Mouse (Mus musculus) NIH3T3 (cell line): ENCODE measurements around the gene Prrc2a.

Source experiments
- DNase-seq: peaks from one replicate; pipeline ENCODE4 v3.0.0-alpha.2; 2012; ENCODE audit warnings: low read depth

Prrc2a gene

DNA sequence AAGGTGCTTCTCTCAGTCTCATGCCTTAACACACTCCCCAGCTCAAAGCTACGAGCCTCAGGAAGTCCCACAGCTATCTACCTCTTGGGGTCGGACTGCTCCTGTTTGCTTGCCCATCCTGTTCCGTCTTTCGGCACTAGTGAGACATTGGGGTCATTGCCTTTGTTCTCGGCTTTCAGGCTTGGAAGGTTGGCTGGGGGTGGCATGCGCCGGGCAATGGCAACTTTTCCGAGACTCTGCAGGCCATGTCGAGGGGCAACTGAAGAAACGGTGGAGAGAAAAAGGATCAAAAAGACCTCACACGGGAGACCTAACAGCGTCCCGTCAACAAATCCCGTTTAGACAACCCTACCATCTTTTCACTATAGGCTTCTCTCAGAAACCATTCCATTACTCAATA, 2.6 kb downstream of the Prrc2a start:
- no peak for DNase-seq

DNA sequence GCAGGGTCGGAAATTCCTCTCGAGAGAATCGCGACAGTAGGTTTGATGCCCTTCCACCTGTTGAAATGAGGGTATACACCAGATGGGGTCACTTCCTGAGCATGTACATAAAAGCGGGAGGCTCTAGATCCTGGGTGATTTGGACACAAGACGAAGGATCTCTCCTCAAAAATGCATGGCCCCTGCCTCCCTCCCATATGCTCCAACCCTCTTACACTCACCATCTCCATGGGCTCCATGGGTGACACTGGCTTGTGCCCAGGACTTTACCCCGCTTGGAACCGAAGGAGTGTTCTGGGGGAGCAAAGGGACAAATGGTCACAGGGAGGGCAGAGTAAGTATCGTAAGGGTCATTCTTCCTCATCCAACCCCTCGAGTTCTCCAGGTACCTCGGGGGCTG, 3.3 kb downstream of the Prrc2a start:
- no peak for DNase-seq

GRCm38 (mm10) chr17:35159638-35160037, 5.1 kb downstream of the Prrc2a start:
- no peak for DNase-seq

- DNase-seq, result no peak
Measured at GRCm38 (mm10) chr17:35158850-35159593, 5.7 kb downstream of the Prrc2a start.

GRCm38 (mm10) chr17:35157661-35158175, 7.0 kb downstream of the Prrc2a start:
- no peak for DNase-seq

GRCm38 (mm10) chr17:35157254-35157653, 7.4 kb downstream of the Prrc2a start:
- DNase-seq, result no peak

DNA sequence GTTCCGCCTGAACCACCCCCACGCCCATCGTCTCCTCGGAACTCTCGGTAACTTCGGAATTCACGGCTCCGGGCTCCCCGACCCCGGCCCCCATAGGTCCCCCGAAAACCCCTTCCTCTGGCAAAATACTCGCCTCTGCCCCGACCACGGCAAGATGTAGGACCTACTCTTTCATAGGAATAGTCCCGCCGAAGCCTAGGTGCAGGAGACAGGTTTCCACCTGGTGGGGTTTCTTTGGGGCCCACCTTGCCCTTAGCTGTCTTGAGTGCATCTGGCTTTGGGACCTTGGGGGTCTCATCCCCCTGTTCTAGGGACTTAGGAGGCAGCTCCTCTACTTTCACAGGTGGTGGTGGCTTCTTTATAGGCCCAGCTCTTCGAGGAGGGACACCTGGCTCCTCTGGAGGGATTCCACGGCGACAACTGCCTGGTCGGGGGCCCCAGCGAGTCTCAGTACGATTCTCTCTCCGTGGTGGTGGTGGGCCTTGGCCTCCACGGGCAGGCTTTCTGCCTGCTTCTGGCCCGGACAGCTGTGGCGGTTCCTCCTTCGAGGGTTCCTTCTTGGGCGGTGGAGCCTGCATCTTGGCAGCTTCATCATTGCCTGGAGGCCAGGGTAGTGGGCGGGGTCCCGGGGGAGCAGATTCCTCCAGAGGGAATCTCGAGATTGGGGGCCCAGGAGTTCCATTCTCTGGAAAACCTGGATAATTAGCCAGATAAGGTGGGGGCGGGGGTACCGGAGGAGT, 8.1 kb downstream of the Prrc2a start:
- DNase-seq, result no peak

DNA sequence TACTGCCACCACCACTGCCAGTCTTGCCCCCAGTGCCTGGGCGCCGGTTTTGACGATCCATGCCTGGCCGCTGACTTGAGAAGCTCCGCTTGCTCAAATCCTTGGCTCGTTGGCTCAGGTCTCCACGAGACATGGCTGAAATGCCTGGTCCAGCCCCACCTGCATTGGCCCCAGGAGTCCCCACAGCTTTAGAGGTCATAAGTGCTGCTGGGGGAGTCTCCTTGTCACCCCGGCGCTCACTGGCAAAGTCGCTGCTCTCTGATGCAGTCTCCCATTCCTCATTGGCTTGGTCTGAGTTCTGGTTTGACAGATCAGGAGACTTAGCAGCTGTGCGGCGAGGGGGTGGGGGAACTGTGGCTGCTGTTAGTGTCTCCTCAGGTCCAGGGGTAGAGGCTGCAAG, 9.2 kb downstream of the Prrc2a start:
- no peak for DNase-seq

DNA sequence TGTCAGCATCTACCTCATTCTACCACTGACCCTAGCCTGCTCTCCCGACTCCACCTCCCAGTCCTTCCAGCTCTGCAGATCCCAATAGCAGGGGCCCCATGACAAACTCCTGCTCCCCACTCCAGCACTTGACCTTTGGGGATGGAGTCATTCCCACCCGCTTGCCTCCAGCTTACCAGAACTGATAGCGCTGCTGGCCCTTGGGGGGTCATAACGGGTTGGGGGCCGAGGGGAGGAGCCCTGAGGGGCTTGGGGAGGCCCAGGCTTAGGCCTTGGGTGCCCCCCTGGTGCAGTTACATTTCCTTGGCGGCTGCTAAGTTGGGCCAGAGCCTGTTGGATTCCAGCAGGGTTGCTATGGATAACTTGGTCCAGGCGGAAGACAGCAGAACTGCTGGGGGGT, 10.1 kb downstream of the Prrc2a start:
- DNase-seq, result no peak

DNA sequence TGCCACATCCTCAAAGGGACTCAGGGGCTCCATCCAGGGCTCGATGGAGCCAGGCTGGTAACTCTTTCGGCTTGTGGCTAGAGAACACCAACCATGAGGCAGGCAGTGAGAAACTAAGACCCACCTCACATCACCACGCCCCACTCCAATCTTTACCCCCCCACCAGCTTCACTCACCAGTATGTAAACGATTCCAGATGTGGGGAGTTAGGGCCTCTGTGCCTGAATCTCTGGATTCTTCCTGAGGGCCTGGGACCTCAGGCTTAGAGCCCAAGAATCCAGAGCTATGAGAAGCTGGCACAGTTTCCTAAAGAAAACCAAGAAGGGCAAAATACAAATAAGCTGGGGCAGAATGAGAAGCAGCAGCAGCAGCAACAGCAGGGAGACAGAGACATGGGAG, 10.8 kb downstream of the Prrc2a start:
- DNase-seq, result peak; percentile 81

- no peak for DNase-seq
Measured at GRCm38 (mm10) chr17:35153077-35153476, 11.6 kb downstream of the Prrc2a start.

DNA sequence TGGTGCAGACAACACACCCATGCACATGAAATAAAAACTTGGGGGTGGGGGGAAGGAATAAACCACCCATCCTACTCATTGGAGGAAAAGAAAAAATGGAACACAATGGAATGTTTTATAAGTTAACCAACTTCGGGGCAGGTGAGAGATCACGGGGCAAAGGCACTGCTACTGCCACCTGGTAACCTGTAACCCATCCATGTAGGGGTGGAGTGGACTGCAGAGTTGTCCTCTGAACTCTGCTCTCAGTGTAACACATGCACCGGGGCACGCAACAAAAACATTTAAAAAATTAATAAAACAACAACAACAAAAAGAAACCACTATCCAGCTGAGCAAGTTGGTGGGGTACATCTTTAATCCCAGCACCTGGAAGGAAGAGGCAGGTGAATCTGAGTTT, 12.6 kb downstream of the Prrc2a start:
- DNase-seq, result no peak

DNA sequence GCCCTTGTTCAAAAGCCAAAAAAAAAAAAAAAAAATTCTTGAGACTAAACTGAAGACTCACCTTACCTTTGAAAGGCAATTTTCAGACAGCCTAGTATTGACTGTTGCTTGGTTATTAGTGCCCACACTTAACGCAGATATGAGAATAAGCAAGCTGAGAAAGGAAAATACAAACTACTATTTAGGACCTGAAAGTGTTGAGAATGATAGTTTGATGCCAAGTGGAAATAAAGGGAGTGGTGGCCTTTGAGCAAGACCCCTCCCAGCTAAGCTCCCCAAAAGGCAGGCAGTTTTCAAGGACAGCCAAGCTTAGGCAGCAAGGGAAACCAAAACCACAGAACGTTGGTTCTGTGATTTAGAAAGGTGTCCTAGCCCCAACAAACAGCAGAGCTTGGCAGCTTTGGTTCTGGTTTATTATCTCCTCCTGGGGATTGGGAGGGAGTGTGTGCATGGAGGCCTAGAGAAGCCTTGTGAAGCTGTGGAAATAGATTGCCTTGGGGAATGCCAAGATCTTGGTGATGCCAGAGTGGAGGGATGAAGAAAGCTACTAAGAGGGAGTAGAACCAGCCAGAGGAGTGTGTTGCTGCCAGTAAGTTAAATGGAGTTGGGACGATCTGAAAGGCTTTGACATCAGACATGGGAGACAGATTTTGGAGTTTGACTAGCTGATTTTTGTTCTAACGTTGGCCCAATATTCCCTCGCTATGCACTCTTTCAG, 16.6 kb downstream of the Prrc2a start:
- peak; percentile 56 for DNase-seq

GRCm38 (mm10) chr17:35147348-35147747, 17.3 kb downstream of the Prrc2a start:
- peak; percentile 24 for DNase-seq

- no peak for DNase-seq
Measured at GRCm38 (mm10) chr17:35146139-35146538, 18.6 kb downstream of the Prrc2a start.

GRCm38 (mm10) chr17:35141971-35142370, 22.7 kb downstream of the Prrc2a start:
- no peak for DNase-seq

DNA sequence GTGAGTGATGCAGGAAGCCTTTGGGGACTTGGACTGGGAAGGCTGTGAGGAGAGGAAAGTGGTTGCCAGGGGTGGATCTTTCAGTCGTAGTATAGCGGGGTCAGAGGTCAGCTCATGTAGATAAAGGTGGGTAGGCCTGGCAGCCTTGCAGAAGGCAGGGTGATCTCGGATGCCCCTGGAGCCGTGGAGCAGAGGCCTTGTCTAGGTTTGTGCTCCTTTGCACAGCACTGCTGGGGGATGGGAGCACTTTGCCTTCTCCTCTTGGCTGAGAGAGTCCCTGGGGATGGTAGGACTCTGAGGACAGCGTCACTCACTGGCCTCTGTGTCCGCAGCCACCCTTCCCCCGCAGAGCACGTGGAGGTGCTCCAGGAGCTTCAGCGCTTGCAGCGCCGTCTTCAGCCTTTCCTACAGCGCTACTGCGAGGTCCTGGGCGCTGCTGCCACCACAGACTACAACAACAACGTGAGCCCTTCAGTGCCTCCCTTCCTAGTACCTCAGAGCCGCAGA, 24.2 kb downstream of the Prrc2a start:
- DNase-seq, result no peak

- DNase-seq, result no peak
Measured at GRCm38 (mm10) chr17:35139269-35139668, 25.4 kb downstream of the Prrc2a start.

- DNase-seq, result no peak
Measured at GRCm38 (mm10) chr17:35135591-35136320, 28.9 kb downstream of the Prrc2a start.

DNA sequence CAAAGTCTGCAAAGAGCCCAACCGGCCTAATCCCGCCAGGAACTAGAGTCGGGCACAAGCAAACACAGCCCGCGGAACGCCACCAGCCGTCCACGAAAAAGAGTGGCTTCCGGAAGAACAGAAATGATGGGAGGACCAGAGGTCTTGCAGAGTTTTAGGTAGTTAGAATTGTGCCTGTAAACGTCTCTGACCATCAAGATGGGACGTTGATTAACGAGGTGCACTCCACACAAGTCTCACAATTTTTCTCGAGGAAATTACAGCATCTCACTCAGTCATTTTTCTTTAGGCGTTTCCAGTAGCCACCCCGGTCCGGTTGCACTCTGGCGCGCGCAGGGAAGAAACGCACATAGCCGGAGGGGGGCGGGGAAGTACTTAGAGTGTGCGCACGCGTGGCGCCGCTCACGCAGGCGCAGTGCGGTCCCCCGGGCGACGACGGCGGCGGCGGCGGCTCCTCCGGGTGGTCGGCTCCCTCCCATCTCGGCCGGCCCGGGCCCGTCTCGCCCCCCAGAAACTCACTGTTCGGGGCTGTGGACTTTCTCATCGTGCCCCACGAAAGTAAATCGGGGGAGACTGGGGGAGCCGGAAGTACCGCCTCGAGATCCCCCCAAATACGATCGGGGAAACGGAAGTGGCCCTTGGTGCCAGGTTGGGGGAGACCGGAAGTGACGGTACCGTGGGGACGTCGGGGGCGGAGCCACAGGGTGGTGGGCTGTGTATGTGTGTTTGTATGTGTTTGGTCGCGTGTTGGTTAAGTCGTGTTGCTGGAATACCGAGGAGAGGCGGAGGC, 29.7 kb downstream of the Prrc2a start, which contains the start of gene Bag6:
TSS of gene Bag6 (plus strand) at position 378 of the 790 bp plus-strand sequence.
- peak; percentile 98 for DNase-seq

DNA sequence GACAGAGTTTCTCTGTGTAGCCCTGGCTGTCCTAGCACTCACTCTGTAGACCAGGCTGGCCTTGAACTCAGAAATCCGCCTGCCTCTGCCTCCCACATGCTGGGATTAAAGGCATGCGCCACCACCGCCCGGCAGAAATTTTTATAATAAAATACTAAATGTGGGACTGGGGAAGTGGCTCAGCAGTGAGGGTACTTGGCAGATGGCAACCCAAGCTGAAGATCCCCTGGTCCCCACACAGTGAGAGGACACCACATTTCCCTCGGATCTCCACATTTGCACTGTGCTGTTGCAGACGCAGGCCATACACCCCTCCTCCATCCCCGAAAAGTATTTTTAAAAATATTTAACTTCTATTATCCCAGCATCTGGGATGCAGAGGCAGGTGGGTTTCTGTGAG, 31.2 kb downstream of the Prrc2a start:
- no peak for DNase-seq
